Mouse (Mus musculus): ENCODE results near the gene Spats2. TPM values are rescaled to one million over a fixed set of nuclear protein-coding genes. Genes with fewer than 3 reads are reported as not detected.

Gene Spats2
- polyA plus RNA-seq, 1 experiment from 2014 or later = 28.0 TPM

DNA sequence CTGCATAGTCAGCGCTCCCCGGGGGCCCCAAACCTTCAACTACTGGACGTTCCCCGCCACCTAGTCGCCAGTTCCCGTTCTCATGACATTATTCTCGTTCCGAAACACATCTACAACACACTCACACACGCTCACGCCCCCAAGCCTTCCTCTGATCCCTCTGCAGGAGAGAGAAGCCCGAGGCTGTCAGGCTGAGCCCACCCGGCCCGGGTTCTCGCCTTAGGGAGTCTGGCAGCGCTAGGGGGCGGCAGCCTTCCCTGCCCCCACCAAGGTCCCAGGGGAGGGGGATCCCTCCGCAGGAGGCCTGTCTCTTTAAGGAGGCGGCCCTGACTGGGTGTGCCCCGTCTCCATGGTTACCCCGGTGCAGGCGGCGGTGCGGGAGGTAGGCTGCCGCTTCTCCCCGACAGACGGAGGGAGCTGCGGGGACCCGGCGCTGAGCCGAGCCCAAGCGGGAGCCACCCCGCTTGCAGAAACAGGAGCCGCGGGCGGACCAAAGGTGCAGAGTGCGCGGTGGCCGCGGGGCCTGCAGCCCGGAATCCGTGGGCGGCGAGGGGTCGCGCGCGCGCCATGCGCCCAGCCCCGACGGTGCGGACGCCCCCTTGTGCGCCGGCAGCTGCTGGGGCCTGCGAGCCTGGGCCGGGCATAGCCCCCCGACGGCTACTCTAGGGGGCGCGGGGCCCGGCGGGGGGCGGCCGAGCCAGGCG, 98.6 kb downstream of the Spats2 start, which contains the start of gene Kcnh3:
Gene Kcnh3, plus strand, starts transcription at position 654 of the 704 bp plus-strand sequence.
- Histone ChIP-seq H3K9me3 (replicated peaks; ENCODE audit: control insufficient read depth, low read length, poor library complexity, severe bottlenecking) (no peaks in the 10 kb centered on the region), H3K4me2 (ENCODE audit: low read length) (peak within 1 kb of the TSS; percentile 61), H3K27me3 (ENCODE audit: control insufficient read depth, insufficient read depth, low read depth, low read length) (peaks cover 72% of the 10 kb centered on the region), H3K4me1 (ENCODE audit: control insufficient read depth, insufficient read depth, low read length) (peaks cover 17% of the 10 kb centered on the region), H3K9ac (ENCODE audit: low read depth, low read length) (peak within 1 kb of the TSS; percentile 39), H3K27ac (ENCODE audit: low read length) (no peak within 1 kb of the TSS), H3K36me3 (ENCODE audit: control insufficient read depth, insufficient read depth, low read length) (no peaks in the 10 kb centered on the region), H3K4me3 (ENCODE audit: low read depth, low read length) (peak within 1 kb of the TSS; percentile 31)
- WGBS = 1% methylated on average over 44 of the region's 66 CpGs
- ATAC-seq = peak; percentile 68; the same call in 1 of the 2 replicates

DNA sequence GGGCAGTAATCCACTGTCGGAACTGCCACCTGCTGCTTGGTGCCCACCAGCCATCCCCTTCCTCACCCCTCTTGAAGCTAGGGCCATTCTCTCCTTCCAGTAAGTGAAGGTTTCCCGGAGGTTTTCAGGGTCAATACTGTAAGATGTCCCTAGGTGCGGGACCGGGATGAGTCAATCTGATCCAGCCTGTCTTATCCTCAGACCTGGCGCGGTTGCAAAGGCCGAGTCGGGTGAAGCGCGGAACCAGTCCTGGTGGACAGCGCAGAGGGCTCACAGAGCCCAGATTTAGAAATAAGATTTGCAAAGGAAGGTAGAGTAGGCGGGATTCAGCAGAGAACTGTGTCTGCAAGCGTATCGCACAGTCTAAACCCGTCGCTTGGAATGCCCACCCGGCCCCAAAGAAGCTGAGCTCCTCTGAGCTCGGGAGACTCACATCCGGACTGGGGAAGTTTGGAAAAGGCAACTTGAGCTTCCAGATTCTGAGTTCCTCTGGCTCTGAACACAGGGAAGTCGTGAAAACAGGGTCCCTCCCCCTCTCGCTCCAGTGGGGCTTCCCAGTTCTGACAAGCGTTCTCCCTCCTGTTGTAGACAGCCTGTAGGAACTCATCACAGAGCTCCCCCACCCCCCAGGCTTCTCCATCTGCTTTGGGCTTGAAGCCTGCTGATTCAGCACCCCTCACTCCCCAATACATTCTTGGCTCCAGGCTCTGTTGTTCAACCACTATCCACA, 99.5 kb downstream of the Spats2 start:
- H3K4me2 ChIP-seq (ENCODE audit: low read length) = peak overlapping the region; percentile 61; the same call in 1 of the 2 replicates
- ATAC-seq = no peak
- peaks cover 17% of the 10 kb centered on the region for H3K4me1 ChIP-seq (ENCODE audit: control insufficient read depth, insufficient read depth, low read length)
- no peak overlapping the region for H3K27ac ChIP-seq (ENCODE audit: low read length)
- H3K9me3 ChIP-seq (replicated peaks; ENCODE audit: control insufficient read depth, low read length, poor library complexity, severe bottlenecking) = no peaks in the 10 kb centered on the region
- peak overlapping the region; percentile 31; the same call in 1 of the 2 replicates for H3K4me3 ChIP-seq (ENCODE audit: low read depth, low read length)
- under 1% methylated on average over 22 of the region's 22 CpGs for WGBS
- H3K27me3 ChIP-seq (ENCODE audit: control insufficient read depth, insufficient read depth, low read depth, low read length) = peaks cover 66% of the 10 kb centered on the region
- H3K9ac ChIP-seq (ENCODE audit: low read depth, low read length) = no peak overlapping the region
- no peaks in the 10 kb centered on the region for H3K36me3 ChIP-seq (ENCODE audit: control insufficient read depth, insufficient read depth, low read length)

DNA sequence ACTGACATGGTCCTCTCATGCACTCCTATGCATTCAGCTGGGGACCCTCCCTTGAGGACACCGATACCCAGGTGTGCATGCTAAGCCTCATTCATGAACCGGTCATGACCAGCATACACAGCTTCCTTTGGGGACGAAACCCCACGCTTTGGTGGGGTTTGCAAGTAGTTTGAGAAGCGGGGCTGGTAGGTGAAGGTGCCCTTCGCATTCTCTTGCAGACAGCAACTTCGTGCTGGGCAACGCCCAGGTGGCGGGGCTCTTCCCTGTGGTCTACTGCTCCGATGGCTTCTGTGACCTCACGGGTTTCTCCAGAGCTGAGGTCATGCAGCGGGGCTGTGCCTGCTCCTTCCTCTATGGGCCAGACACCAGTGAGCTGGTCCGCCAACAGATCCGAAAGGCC, 100.4 kb downstream of the Spats2 start:
- no peak for ATAC-seq
- no peak overlapping the region for H3K9ac ChIP-seq (ENCODE audit: low read depth, low read length)
- no peaks in the 10 kb centered on the region for H3K9me3 ChIP-seq (replicated peaks; ENCODE audit: control insufficient read depth, low read length, poor library complexity, severe bottlenecking)
- WGBS = 14% methylated on average over 14 of the region's 14 CpGs
- H3K4me3 ChIP-seq (ENCODE audit: low read depth, low read length) = no peak overlapping the region
- H3K27me3 ChIP-seq (ENCODE audit: control insufficient read depth, insufficient read depth, low read depth, low read length) = peaks cover 62% of the 10 kb centered on the region
- H3K27ac ChIP-seq (ENCODE audit: low read length) = no peak overlapping the region
- peaks cover 17% of the 10 kb centered on the region for H3K4me1 ChIP-seq (ENCODE audit: control insufficient read depth, insufficient read depth, low read length)
- H3K36me3 ChIP-seq (ENCODE audit: control insufficient read depth, insufficient read depth, low read length) = no peaks in the 10 kb centered on the region
- H3K4me2 ChIP-seq (ENCODE audit: low read length) = no peak overlapping the region

DNA sequence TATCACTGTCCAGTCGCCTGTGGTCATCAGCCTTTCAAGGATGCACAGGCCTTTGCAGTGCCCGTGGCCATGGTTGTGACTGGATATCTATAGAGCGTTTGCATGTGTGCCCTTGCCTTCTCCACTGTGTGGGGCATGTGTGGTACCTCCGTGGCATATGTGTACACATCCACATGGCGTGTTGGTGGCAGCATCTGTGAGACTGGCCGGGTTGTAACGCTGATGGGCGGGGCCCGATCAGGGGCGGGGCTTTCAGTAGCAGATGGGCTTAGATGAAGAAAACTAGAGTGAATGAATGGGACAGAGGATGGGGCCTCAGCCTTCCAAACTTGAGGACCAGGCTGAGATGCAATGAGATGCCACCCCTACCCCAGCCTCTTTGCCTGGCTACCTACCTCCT, 106.3 kb downstream of the Spats2 start:
- Histone ChIP-seq H3K36me3 (ENCODE audit: control insufficient read depth, insufficient read depth, low read length) (no peaks in the 10 kb centered on the region), H3K4me1 (ENCODE audit: control insufficient read depth, insufficient read depth, low read length) (no peaks in the 10 kb centered on the region), H3K27ac (ENCODE audit: low read length) (no peak overlapping the region), H3K9me3 (replicated peaks; ENCODE audit: control insufficient read depth, low read length, poor library complexity, severe bottlenecking) (no peaks in the 10 kb centered on the region), H3K9ac (ENCODE audit: low read depth, low read length) (no peak overlapping the region), H3K27me3 (ENCODE audit: control insufficient read depth, insufficient read depth, low read depth, low read length) (peaks cover 24% of the 10 kb centered on the region), H3K4me3 (ENCODE audit: low read depth, low read length) (no peak overlapping the region), H3K4me2 (ENCODE audit: low read length) (no peak overlapping the region)
- 79% methylated on average over 10 of the region's 10 CpGs for WGBS
- no peak for ATAC-seq

DNA sequence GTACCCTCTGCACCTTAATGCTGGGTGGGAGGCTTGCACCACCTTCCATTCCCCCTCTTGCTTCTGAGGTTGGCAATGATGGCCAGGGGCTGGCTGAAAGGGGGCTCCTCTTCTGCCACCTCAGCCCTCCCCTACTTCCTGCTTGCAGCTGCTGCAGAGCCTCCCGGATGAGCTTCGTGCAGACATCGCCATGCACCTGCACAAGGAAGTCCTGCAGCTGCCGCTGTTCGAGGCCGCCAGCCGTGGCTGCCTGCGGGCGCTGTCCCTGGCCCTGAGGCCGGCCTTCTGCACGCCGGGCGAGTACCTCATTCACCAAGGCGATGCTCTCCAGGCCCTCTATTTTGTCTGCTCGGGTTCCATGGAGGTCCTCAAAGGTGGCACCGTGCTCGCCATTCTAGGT, 108.0 kb downstream of the Spats2 start:
- no peak for ATAC-seq

DNA sequence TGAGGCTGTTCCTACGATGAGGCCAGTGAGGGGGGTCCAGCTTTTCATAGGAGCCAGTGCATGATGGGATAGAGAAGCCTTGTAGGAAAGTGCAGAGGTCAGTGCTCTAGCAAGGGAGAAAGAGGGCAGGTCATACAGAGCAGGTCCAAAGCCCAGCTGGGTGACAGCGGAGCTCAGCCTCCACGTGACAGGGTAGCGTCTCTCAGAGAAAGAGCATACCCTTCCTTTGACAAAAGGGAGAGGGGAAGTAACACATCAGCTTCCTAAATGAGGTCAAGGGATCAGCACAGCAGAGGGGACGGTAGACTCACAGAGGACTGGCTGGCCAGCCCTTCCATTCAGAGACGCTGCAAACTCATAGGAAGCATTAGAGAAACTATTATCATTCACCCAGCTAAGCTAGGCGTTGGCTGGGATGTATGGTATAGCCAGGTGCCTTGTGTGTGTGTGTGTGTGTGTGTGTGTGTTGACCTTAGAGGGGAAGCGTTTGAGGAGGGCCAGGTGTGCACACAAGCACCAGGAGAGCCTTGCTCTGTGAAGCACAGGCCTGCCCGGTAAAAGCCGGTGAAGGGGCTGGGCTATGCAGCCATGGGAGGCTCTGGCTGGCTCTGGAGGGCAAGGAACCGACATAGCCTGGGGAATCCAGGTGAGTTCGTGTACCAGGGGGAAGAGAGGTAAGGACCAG, 108.8 kb downstream of the Spats2 start:
- Histone ChIP-seq H3K9ac (ENCODE audit: low read depth, low read length) (no peak overlapping the region), H3K27ac (ENCODE audit: low read length) (no peak overlapping the region), H3K4me2 (ENCODE audit: low read length) (no peak overlapping the region), H3K4me3 (ENCODE audit: low read depth, low read length) (no peak overlapping the region), H3K36me3 (ENCODE audit: control insufficient read depth, insufficient read depth, low read length) (no peaks in the 10 kb centered on the region), H3K27me3 (ENCODE audit: control insufficient read depth, insufficient read depth, low read depth, low read length) (peaks cover 2% of the 10 kb centered on the region), H3K4me1 (ENCODE audit: control insufficient read depth, insufficient read depth, low read length) (no peaks in the 10 kb centered on the region), H3K9me3 (replicated peaks; ENCODE audit: control insufficient read depth, low read length, poor library complexity, severe bottlenecking) (no peaks in the 10 kb centered on the region)
- ATAC-seq = no peak
- WGBS = 59% methylated on average over 12 of the region's 12 CpGs

More for the DNA sequence above, 108.0 kb downstream of the Spats2 start:
- Histone ChIP-seq H3K4me3 (ENCODE audit: low read depth, low read length) (no peak overlapping the region), H3K27me3 (ENCODE audit: control insufficient read depth, insufficient read depth, low read depth, low read length) (peaks cover 8% of the 10 kb centered on the region), H3K9ac (ENCODE audit: low read depth, low read length) (no peak overlapping the region), H3K36me3 (ENCODE audit: control insufficient read depth, insufficient read depth, low read length) (no peaks in the 10 kb centered on the region), H3K9me3 (replicated peaks; ENCODE audit: control insufficient read depth, low read length, poor library complexity, severe bottlenecking) (no peaks in the 10 kb centered on the region), H3K27ac (ENCODE audit: low read length) (no peak overlapping the region), H3K4me1 (ENCODE audit: control insufficient read depth, insufficient read depth, low read length) (no peaks in the 10 kb centered on the region), H3K4me2 (ENCODE audit: low read length) (no peak overlapping the region)
- 66% methylated on average over 17 of the region's 17 CpGs for whole genome bisulfite sequencing

DNA sequence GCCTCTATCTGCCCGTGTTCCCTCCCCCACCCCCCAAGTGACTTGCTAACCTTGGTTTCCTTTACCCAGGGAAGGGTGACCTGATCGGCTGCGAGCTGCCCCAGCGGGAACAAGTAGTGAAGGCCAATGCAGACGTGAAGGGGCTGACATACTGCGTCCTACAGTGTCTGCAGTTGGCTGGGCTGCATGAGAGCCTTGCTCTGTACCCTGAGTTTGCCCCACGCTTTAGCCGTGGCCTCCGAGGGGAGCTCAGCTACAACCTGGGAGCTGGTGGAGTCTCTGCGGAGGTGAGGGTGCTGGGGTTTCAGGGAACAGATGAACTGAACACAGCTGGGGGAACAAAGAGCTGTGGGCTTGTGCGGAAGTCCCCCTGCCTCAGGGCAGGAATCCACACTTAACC, 112.3 kb downstream of the Spats2 start:
- Histone ChIP-seq H3K4me1 (ENCODE audit: control insufficient read depth, insufficient read depth, low read length) (no peaks in the 10 kb centered on the region), H3K4me2 (ENCODE audit: low read length) (no peak overlapping the region), H3K9me3 (replicated peaks; ENCODE audit: control insufficient read depth, low read length, poor library complexity, severe bottlenecking) (no peaks in the 10 kb centered on the region), H3K27ac (ENCODE audit: low read length) (no peak overlapping the region), H3K36me3 (ENCODE audit: control insufficient read depth, insufficient read depth, low read length) (peaks cover 11% of the 10 kb centered on the region; the same call in 1 of the 2 replicates), H3K4me3 (ENCODE audit: low read depth, low read length) (no peak overlapping the region), H3K27me3 (ENCODE audit: control insufficient read depth, insufficient read depth, low read depth, low read length) (no peaks in the 10 kb centered on the region; the same call in 1 of the 2 replicates), H3K9ac (ENCODE audit: low read depth, low read length) (no peak overlapping the region)
- WGBS = 66% methylated on average over 11 of the region's 11 CpGs
- no peak for ATAC-seq

DNA sequence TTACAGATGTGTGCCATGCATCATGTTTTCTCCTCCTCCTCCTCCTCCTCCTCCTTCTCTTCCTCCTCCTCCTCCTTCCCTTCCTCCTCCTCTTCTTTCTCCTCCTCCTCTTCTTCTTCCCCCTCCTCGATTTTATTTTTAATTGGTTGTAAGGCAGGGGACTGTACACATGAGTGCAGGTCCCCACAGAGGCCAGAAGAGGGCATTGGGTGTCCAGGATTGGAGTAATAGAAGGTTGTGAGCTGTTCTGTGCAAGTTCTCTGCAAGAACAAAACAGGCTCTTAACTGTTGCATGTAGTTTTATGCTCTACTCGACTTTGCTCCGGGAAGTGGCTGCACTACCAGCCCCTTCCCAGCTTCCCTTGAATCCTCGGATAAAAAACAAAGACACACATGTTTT, 114.4 kb downstream of the Spats2 start:
- WGBS = 81% methylated on average over 4 of the region's 4 CpGs

More for the DNA sequence above, 114.4 kb downstream of the Spats2 start:
- no peak for ATAC-seq
- no peaks in the 10 kb centered on the region for H3K4me1 ChIP-seq (ENCODE audit: control insufficient read depth, insufficient read depth, low read length)
- no peaks in the 10 kb centered on the region for H3K27me3 ChIP-seq (ENCODE audit: control insufficient read depth, insufficient read depth, low read depth, low read length)
- no peak overlapping the region for H3K9ac ChIP-seq (ENCODE audit: low read depth, low read length)
- no peak overlapping the region for H3K4me3 ChIP-seq (ENCODE audit: low read depth, low read length)
- H3K36me3 ChIP-seq (ENCODE audit: control insufficient read depth, insufficient read depth, low read length) = peaks cover 23% of the 10 kb centered on the region; the same call in 1 of the 2 replicates
- H3K9me3 ChIP-seq (replicated peaks; ENCODE audit: control insufficient read depth, low read length, poor library complexity, severe bottlenecking) = no peaks in the 10 kb centered on the region
- H3K4me2 ChIP-seq (ENCODE audit: low read length) = no peak overlapping the region
- H3K27ac ChIP-seq (ENCODE audit: low read length) = no peak overlapping the region
